Mouse (Mus musculus): Measurements from ENCODE around the gene Rnf214.
"Not testable (repeated sequence)": the region's sequence is repeated elsewhere in the genome, so short reads cannot be mapped to it uniquely, and the experiment has no call there.

Gene Rnf214

GRCm38 (mm10) chr9:45850528-45851155, 56.1 kb downstream of the Rnf214 start:
- in situ Hi-C loops (cut with MboI, MseI): no loop called here

GRCm38 (mm10) chr9:45849528-45850408, 56.9 kb downstream of the Rnf214 start:
- in situ Hi-C loops (cut with MboI, MseI): no loop called here

- in situ Hi-C loops (cut with MboI, MseI): no loop called here
Observed at GRCm38 (mm10) chr9:45846891-45847460, 59.7 kb downstream of the Rnf214 start.

- in situ Hi-C loops (cut with MboI, MseI): not testable (repeated sequence)
Observed at GRCm38 (mm10) chr9:45846176-45846575, 60.5 kb downstream of the Rnf214 start.

DNA sequence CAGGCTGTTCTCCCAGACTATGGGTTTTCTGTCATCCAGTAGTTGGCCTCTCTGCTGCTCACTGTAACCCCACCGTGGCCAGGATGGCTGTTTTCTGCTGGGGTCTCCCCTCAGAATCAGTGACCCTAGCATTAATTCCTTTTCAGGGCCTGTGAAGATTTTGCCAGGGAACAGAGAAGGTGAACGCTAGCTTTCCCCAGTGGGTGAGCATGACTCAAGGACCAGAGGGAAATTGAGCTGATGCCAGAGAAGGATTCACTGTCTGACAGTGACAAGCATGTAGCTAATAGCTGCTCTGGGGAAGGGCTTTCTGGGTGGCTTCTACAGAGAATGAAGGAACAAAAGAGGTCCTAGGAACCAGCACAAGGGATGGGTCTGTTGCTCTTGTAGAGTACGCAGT, 61.2 kb downstream of the Rnf214 start:
- in situ Hi-C loops (cut with MboI, MseI): no loop called here

DNA sequence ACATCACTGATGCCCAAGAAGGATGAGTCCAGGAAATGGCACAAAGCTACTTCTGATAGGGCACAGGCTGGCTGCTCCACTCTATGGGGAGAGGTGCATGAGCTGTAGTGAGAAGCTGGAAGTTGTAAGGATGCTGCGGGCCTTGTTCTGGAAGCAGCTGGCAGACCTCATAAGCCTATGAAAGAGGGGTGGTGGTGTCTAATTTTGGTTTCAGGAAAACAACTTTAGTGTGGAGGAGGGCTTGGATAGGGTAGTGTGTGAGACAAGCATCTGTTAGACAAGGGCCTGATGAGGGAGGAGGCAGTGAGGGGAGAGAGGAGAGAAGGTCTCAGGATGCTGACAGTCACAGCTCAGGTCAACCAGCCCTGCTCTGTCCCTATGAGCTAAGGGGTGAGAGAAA, 62.9 kb downstream of the Rnf214 start:
- in situ Hi-C loops (cut with MboI, MseI): no loop called here

DNA sequence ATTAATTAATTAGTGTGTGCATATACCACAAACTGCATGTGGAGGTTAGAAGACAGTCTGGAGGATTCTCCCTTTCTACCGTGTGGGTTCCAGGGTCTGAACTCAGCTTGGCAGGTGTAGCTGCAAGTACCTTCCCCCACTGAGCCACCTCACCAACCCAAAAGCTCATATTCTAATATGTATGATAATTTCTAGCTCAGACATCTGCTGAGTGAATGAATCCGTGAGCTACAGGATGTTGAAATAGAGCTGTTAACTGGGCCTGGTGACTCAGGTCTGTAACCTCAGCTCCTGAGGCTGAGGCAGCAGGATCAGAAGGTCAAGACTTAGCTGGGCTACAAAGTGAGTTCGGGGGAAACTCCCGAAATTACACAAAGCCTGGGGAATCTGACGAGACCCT, 63.7 kb downstream of the Rnf214 start:
- in situ Hi-C loops (cut with MboI, MseI): no loop called here

- in situ Hi-C loops (cut with MboI, MseI): no loop called here
Observed at GRCm38 (mm10) chr9:45841458-45841857, 65.3 kb downstream of the Rnf214 start.

DNA sequence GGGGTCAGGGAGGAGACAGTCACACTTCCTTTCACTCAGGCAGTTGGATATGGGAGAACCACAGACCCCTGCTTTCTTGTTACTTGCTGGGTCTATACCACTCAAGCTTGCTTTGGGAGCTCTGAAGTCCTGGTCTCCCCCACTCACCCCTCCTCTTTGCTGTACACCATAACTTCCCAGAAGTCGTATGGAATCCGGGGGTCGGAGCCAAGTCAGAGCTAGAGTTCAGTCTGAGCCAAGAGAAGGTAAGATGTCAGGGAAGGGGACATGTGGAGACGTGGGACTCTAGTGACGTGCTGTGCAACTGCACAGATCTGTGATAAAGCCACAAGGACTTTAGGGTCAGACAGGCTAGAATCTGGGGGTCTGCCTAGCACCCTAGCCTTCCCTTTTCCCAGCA, 66.4 kb downstream of the Rnf214 start:
- in situ Hi-C loops (cut with MboI, MseI): no loop called here

- in situ Hi-C loops (cut with MboI, MseI): loop anchor here (5.0 kb wide), 1 partner anchor 38 kb away; no protein-coding TSS in a partner anchor
Observed at GRCm38 (mm10) chr9:45839982-45840300, 66.8 kb downstream of the Rnf214 start.

GRCm38 (mm10) chr9:45839139-45839981, 67.4 kb downstream of the Rnf214 start:
- in situ Hi-C loops (cut with MboI, MseI): loop anchor here (5.0 kb wide), 1 partner anchor 37 kb away; no protein-coding TSS in a partner anchor

DNA sequence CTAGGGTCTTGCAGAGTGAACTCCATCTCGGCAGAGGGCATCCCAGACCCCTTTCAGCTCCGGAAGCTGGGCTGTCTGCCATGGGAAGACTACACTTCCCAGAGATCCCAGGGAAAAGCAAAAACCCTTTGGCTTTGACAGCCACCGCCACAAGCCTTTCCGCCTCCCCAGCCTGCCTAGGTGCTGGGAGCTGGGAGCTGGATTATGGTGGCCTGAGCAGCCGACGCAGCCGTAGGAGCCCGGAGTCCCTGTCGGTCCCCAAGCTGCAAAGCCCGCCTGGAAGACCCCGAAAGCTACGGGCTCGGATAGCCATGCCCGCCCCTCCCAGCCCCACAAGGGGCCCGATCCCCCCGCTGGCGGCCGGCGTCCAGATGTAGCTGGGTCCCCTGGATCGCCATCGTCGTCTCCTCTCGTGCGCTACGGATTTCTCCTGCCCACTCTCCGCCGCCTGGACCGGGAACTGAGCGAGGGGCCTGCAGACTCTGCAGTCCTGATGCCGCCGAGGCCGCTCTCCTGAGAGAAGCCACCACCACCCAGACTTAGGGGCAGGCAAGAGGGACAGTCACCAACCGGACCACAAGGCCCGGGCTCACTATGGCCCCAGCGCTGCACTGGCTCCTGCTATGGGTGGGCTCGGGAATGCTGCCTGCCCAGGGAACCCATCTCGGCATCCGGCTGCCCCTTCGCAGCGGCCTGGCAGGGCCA, 68.1 kb downstream of the Rnf214 start, which contains the start of gene Bace1:
Gene Bace1 (plus strand): TSS at position 147 of the 705 bp plus-strand sequence.
- in situ Hi-C loops (cut with MboI, MseI): loop anchor here (5.0 kb wide), 1 partner anchor 36 kb away; no protein-coding TSS in a partner anchor

GRCm38 (mm10) chr9:45838069-45838433, 68.7 kb downstream of the Rnf214 start:
- in situ Hi-C loops (cut with MboI, MseI): loop anchor here (5.0 kb wide), 1 partner anchor 36 kb away; no protein-coding TSS in a partner anchor

GRCm38 (mm10) chr9:45833461-45833860, 73.2 kb downstream of the Rnf214 start:
- in situ Hi-C loops (cut with MboI, MseI): no loop called here

DNA sequence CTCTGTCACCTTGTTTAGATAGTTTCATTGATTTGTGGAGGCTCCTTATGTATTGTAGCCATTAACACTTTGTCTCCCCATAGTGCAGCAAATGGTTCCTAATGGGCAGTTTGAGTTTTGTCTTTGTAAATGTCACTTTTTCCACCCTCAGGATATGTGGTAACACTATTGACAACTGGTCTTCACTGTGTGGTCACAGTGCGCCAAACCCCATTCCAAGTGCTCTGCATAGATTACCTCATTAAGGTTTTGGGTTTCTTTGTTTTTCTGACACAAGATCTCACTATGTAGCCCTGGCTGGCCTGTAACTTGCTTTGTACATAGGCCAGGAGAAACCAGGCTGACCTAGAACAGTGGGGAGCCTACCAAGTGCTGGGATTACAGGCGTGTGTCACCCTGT, 73.8 kb downstream of the Rnf214 start:
- in situ Hi-C loops (cut with MboI, MseI): no loop called here

- in situ Hi-C loops (cut with MboI, MseI): no loop called here
Observed at GRCm38 (mm10) chr9:45829107-45829506, 77.6 kb downstream of the Rnf214 start.

- in situ Hi-C loops (cut with MboI, MseI): no loop called here
Observed at GRCm38 (mm10) chr9:45828291-45828963, 78.3 kb downstream of the Rnf214 start, which contains the start of gene Cep164. TSS of gene Cep164 (minus strand) at chr9:45828691.

- in situ Hi-C loops (cut with MboI, MseI): no loop called here
Observed at GRCm38 (mm10) chr9:45827663-45828290, 78.9 kb downstream of the Rnf214 start.

- in situ Hi-C loops (cut with MboI, MseI): no loop called here
Observed at GRCm38 (mm10) chr9:45818406-45819011, 88.2 kb downstream of the Rnf214 start.

All from regulatory T cell (primary cell).